Mouse (Mus musculus) heart, postnatal 0 days (tissue): Measurements from ENCODE around the gene Tssk2.

ENCODE experiments used
- CTCF ChIP-seq: IDR thresholded peaks from 2 replicates; pipeline ENCODE4 v1.5.1; 2016; ENCODE audit warnings: antibody characterized with exemption, control low read depth, low read depth
- EP300 ChIP-seq: IDR thresholded peaks from 2 replicates; pipeline ENCODE4 v1.6.1; 2016; ENCODE audit warnings: antibody characterized with exemption, low read depth

- no peak for TF ChIP-seq EP300
- TF ChIP-seq CTCF, result no peak
These were observed 14.3 kb upstream of the Tssk2 start for GRCm38 (mm10) chr16:17884116-17884515.
